Mouse (Mus musculus): ENCODE data around the gene Grid1.

Grid1 gene

DNA sequence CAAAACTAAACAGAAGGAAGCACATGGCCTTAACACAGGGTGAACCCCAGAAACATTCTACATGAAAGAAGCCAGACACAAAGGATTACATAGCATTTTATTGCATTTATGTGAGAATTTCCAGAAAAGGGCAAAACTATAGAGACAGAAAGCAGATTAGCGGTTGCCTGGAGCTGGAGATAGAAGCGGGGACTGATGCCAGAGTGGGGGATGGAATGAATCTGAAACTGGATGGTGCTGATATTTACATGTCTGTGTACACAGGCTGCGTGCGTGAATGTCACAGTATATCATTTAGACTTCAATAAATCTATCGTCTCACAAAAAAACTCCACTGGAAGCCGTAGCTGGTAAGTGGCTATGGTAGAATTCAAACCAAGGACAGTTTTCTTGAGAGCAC, 96.4 kb downstream of the Grid1 start:
- no peak for DNase-seq (ENCODE audit: low spot score in 2 of 2)

DNA sequence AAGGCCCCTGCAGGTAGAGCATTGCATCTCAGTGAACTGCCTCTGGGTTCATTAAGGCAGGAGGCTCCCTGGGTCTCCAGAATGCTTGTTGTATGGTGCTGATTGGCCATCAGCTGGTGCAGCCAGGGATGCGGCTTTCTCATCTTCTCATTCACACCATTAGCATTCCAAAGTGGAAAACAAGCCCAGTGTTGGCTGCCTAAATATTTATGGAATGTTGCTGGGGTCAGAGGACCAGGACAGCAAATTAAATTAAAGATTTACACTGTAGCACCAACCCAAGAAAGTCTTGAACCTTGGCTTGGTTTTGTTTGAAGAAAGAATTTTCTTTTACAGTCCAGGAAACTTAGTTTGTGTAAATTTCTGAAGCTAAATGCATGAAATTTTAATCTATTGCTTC, 97.2 kb downstream of the Grid1 start:
- DNase-seq (ENCODE audit: low spot score in 2 of 2), result no peak

GRCm38 (mm10) chr14:34919221-34919620, 99.3 kb downstream of the Grid1 start:
- DNase-seq (ENCODE audit: low spot score in 2 of 2), result no peak

DNA sequence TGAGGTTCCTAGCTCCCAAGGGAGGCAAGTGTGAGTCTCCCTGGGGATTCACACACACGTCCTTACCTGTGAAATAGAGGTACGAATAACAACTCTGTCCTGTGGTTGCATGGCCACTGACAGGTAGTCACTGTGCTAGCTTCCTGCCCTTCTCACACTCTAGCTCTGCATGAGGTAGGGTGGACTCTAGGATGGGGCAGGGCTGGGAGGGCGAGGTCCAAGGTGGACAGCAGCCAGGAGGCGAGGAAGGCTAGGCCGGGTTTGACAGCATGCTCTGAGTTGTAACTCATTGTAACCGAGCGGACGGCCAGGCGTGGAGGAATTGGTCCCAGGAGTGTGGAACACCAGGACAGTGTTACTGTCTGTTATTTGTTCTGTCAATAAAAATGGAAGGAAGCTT, 101.4 kb downstream of the Grid1 start:
- no peak for DNase-seq (ENCODE audit: low spot score in 2 of 2)

GRCm38 (mm10) chr14:34925021-34925420, 105.1 kb downstream of the Grid1 start:
- no peak for DNase-seq (ENCODE audit: low spot score in 2 of 2)

DNA sequence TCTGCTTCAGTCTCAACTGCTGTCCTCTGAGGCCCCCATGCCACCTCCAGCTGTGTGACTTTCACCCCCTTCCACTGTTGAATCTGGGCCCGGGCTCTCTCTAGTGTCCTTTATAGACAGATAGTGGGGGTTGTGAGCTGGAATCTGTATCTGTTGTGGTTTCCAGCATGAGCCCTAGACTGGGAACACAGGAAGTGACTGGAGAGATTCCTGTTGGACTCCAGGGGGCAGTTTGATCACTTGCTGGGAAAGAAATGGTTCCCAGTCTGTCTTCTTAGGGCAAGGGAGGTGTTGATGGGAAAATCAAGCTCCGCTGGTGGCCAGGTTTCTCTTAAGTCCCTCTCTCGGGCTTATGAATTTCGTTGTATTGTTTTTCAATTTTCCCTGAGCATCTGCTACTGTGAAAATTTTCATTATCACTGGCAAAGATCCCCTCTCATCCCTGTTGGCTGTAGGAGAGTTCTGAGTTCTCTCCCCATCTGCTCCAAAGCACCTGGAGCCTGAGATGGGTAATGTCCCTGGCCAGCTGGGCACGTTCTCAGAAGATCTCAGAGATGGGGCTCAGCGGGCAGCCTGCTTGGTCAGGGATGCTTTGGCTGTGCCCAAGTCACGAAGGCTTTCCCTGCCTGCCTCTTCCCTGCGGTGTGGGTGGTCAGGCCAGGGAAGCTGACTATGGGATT, 110.3 kb downstream of the Grid1 start:
- DNase-seq (ENCODE audit: low spot score in 2 of 2), result no peak

DNA sequence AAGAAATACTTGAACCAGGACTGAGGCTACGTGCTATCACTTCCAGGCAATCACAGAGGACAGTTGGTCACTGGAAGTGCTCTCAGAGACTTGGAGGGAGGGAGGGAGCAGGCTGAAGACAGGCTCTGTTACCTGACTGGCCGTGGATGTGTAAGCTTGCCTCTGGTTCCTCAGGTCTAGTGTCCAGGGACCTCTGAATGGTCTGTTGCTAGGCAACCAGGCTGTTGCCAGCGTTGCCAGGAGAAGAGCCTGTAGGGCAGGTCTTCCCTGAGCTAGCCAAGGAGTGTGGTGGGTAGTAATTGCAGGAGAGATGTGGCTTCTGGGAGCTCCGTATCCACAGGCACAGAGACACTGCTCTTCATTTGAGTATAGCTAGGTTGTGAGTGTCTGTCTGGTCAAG, 113.3 kb downstream of the Grid1 start:
- DNase-seq (ENCODE audit: low spot score in 2 of 2), result no peak

DNA sequence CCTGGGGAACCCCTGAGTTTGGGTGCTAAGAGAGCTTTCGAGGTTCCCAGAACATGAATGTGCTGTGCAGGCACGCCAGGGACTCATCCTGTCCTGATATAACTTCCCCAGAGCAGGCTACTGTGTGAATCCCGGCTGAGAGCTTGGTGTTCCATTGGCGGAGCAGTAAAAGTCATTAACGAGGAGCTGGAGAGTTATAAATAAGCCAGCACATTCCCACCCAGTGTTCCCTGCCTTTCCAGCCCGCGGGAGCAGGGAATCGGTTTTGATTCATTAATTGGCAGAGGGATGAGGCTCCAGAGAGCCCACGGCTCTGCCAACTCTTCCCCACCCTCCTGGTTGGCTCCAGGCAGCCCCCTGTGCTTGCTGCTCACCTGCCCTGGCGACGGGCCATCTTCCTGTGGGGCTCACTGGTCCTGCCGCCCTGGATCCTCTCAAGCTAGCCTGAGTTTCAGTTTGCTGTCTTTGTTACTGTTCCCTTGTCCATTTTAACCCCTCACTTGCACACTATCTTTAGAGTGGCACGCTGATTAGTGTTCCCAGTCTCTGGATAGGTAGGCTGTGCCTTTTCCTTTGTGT, 116.4 kb downstream of the Grid1 start:
- DNase-seq (ENCODE audit: low spot score in 2 of 2), result peak in 1 of 2 experiments; percentile 26

DNA sequence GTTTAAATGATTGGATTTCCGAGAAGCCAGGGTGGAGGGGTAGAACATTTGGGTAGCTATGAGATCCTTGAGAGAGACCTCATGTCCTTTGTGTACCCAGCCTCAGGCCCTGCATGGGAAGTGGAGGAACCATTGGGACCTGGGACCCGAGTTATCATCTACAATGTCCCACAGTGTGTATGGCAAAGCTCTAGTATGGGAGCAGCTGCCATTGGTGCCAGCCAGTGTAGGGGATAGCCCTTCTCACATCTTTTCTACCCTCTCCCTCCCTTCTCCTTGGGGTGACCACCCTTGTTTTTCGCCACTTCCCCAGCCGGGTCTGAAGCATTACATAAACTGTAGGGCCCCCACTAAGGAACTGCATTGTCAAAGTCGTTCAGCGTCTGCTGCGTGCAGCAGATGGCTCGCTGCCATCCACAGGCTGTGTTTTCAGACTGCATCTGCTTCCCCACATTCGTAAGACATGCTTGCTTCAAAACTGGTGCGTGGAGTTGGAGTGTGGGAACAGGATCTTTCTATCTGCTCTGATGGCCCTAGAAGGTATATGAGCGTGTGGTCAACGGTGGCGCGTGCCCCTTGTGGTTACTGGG, 124.6 kb downstream of the Grid1 start:
- peak; percentile 65 to 68 for DNase-seq (ENCODE audit: low spot score in 2 of 2)

- DNase-seq (ENCODE audit: low spot score in 2 of 2), result no peak
Measured at GRCm38 (mm10) chr14:34945471-34946313, 125.8 kb downstream of the Grid1 start.

DNA sequence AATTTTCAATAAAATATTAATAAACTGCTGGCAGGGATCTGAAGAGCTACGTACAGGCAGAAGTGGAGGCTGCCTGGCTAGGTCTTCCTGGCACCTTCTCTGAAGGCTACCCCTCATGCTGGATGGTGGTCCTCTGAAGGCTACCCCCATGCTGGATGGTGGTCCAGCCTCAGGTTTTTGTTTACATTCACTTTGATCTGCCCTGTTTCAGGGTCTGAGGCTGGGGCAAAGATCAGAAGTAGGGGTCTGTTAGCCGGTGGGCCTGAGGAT, 126.3 kb downstream of the Grid1 start:
- DNase-seq (ENCODE audit: low spot score in 2 of 2), result no peak

DNA sequence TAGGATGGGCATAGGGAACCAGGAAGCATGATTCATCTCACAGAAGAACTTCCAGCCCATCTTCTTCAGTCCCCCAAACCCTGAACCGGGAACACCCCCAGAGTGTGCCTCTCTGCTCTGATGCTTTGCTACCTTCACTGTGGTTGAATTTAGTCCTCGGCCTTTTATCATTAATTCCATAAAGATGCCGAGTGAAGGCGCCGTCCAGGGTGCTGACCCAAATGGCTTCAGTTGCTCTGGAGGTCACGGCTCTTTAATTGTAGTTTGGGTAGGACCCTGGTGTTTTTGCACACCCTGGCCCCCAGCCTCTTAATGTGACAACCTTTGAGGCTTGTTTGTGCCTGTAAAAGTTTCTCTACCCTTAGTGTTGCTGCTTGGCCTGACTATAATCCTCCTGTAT, 128.3 kb downstream of the Grid1 start:
- DNase-seq (ENCODE audit: low spot score in 2 of 2), result no peak

DNA sequence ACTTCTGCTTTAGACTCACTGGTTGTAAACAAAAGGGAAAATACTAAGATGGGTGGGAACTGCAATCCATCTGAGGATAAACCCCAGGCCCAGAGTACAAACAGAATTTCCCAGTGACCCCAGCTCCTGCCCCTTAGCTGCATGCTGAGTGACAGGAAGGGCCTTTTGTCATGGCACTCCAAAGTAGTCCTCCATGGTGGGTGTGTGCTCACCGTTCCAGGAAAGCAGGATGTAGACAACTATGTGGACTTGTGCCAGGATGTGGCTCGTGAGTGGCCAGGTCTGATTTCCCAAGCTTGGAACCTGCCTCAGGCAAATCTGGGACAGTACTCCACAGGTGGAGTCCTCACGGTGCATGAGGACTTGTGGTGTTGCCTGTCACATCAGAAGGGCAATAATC, 132.4 kb downstream of the Grid1 start:
- no peak for DNase-seq (ENCODE audit: low spot score in 2 of 2)

DNA sequence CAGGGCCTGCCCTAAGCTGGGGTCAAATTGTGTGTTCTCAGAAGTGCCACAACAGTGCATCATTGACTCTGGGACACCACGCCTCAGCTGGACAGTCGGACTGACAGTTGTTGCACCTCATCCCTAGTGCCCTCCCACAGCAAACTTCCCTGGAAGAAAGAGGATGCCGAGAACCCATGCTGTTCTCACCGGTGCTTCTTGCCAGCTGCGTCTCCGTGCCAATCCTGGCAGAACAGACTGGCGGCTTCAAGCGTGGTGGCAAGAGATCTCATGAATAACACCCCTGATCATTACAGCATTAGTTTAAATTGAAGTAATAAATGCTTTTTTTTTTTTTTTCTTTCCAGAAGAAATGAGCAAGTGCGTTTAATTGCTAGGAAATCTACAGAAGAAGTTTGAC, 133.7 kb downstream of the Grid1 start:
- no peak for DNase-seq (ENCODE audit: low spot score in 2 of 2)

GRCm38 (mm10) chr14:34955689-34956088, 135.8 kb downstream of the Grid1 start:
- DNase-seq (ENCODE audit: low spot score in 2 of 2), result no peak

DNA sequence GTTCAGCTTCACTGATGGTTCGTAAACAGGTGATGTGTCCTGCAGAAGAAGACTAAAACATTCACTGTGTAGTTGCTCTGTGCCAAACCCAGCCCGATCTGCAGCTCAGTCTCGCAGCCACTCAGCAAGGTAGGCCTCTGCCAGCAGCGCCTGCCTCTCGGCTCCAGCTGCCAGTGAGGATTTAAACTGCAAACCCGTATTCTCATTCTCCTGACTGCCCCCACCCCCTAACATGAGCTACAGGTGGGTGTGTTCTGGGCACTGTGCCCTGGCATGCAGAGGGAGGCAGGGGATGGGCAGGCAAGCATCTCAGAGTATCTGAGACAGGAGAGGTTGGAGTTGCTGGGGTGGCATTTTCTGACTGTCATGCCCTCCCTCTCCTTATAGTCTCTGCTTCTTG, 140.3 kb downstream of the Grid1 start:
- DNase-seq (ENCODE audit: low spot score in 2 of 2), result peak; percentile 64 to 67

DNA sequence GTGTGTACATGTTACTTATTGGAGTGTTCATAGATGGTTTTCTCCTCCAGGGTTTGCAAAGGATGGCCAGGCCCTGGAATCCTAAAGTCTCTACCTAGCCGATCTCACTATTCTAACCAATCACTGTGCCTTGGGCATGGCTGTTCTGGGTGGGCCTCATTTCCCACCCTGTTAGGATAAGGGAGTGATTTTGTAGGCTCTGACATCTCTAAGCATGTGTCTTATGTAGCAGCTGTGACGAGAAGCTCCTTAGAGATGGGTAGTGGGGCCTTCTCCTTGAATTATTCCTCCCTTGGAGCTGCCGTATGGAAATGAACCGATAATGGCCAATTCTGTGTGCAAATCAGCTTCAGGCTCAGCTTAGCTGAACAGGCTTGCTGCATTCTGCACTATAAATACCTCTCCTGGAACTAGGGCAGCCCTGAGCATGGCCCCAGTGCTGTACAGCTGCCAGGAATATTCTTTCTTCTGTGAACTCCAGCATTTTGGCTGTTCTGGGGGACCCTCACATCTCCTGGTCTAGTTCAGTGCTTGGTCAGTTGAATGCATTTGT, 143.8 kb downstream of the Grid1 start:
- no peak for DNase-seq (ENCODE audit: low spot score in 2 of 2)

DNA sequence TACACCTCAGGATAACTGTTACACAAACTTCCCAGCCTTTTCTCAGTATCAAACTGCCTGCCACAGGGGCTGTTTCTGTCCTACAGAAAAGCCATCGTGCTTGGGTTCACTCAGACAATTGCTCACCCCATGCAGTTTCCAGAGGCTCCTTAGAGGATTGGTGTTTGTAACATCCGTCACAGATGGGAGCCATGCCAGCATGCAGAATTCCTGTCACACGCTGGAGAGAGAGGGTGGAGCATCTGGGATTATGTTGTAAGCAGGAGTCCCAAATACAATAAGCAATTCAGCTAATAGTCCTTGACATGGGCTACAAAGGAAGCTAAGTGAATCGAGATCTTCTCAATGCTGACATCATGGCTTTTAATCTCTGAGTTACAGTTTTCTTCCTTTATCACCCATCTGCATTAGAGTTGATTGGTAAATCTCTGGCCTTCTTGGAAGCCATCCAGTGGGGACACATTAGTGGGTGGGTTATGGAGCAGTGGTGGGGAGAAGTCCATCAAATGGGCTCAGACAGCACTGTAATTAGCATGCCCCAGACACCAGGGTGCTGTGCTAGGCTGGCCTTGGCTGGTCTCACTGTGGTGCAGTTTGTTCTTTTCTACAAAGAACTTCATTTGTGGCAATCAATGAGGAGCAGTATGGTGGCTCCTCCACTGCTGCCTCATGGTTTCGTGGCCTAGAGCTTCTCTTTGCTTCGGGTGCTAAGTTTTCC, 149.4 kb downstream of the Grid1 start:
- DNase-seq (ENCODE audit: low spot score in 2 of 2), result no peak

DNA sequence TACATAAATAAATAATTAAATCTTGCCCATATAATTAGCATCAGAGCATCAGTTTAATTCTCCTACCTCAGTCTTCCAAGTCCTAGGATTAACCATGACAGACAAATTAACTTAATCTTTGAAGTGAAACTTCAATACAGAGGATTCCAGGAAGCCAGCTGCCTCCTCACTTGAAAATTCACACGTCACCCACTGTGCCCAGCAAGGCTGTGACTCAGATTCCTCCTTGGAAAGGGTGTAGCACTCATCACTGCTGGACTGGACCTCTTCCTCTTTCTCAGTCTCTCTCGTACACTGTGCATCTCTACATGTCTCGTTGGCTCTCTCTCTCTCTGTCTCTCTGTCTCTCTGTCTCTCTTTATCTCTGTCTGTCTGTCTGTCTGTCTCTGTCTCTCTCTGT, 153.0 kb downstream of the Grid1 start:
- DNase-seq (ENCODE audit: low spot score in 2 of 2), result peak; percentile 36

GRCm38 (mm10) chr14:34980756-34981155, 160.8 kb downstream of the Grid1 start:
- no peak for DNase-seq (ENCODE audit: low spot score in 2 of 2)

GRCm38 (mm10) chr14:34989131-34989530, 169.2 kb downstream of the Grid1 start:
- DNase-seq (ENCODE audit: low spot score in 2 of 2), result no peak

DNA sequence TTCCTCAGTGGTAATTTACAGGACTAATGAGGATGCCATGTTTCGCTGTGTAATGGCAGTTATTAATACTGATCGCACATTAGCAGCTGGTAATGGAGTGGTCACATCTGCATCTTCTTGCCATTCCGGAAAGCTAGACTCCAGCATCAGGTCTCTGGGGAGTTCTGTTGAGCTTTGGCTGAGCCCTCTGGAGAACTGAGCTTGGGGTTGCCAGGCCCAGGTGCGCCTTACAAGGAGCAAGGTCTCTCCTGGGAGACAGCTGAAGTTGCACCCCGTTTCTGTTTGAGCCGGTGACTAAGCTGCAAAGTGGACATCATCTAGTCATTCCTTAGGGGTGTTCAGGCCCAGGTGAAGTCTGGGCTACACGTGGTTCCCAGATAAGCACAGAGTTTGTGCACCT, 186.8 kb downstream of the Grid1 start:
- no peak for DNase-seq (ENCODE audit: low spot score in 2 of 2)
